Mouse (Mus musculus): ENCODE data around the gene Clock. TPM values are rescaled to one million over a fixed set of nuclear protein-coding genes. Genes with fewer than 3 reads are reported as not detected.

Clock gene
- 10 to 100 TPM; 26.8 to 28.2 TPM for total RNA-seq (2023)

GRCm38 (mm10) chr5:76304452-76305341 is at the start of gene Clock:
TSS of gene Clock (minus strand) at chr5:76304792.

GRCm38 (mm10) chr5:76330953-76331352 is 26.4 kb upstream of the Clock start, which contains the start of gene Pdcl2:
TSS of gene Pdcl2 (minus strand) at chr5:76331156.

GRCm38 (mm10) chr5:76183750-76184261 is 120.8 kb downstream of the Clock start, which contains the start of gene Tmem165:
TSS of gene Tmem165 (plus strand) at chr5:76183880.

Other genes with a start within 250 kb of the Clock start
- 10 to 100 TPM; 44.7 to 48.5 TPM for gene Srd5a3, start 164.5 kb downstream of the Clock start, total RNA-seq (2023)
- 10 to 100 TPM; 33.5 to 36.9 TPM for gene Tmem165, start 120.9 kb downstream of the Clock start, total RNA-seq (2023)
- not detected for gene Pdcl2, start 26.4 kb upstream of the Clock start, total RNA-seq (2023)
- not detected for gene Nmu, start 59.0 kb upstream of the Clock start, total RNA-seq (2023)
- not detected for gene Gm7271, start 179.2 kb upstream of the Clock start, total RNA-seq (2023)
- 10 to 100 TPM; 56.8 to 69.3 TPM for gene Exoc1, start 224.5 kb upstream of the Clock start, total RNA-seq (2023)